Mouse (Mus musculus) MEL (cell line): ENCODE results near the gene S100a4. TPM values are rescaled to one million over a fixed set of nuclear protein-coding genes. Genes with fewer than 3 reads are reported as not detected.
A peak's percentile ranks its signal among the peaks of the same experiment; 100 is the strongest.

ENCODE experiments used
- DNase-seq: peaks from one replicate; pipeline ENCODE4 v3.0.0; 2011; ENCODE audit warnings: low read depth, low spot score
- H3K27ac ChIP-seq: 2 replicates; pipeline ENCODE4 v1.5.1; 2012; ENCODE audit warnings: low read depth, mild to moderate bottlenecking, control low read depth, low read length, moderate library complexity; ENCODE audit not compliant: control insufficient read depth
- H3K27me3 ChIP-seq, 2 experiments: fragments of 150-350 bp in 1 of 2; sonication (generic) in 1 of 2; 2 replicates each; pipeline ENCODE4 v1.6.1; 2012; ENCODE audit warnings: low read length in 2 of 2, mild to moderate bottlenecking in 2 of 2, improper control_type of control experiment in 1 of 2, moderate library complexity in 1 of 2; ENCODE audit not compliant: insufficient read depth in 2 of 2, control insufficient read depth in 1 of 2
- H3K36me3 ChIP-seq, 2 experiments: 2 replicates each; pipeline ENCODE4 v1.6.1; 2012 to 2014; ENCODE audit warnings: low read length in 2 of 2, improper control_type of control experiment in 1 of 2, inconsistent platforms in 1 of 2, mild to moderate bottlenecking in 1 of 2; ENCODE audit not compliant: insufficient read depth in 2 of 2, control insufficient read depth in 1 of 2
- H3K4me1 ChIP-seq, 2 experiments: fragments of 150-350 bp in 1 of 2; sonication (generic) in 1 of 2; 2 replicates each; pipeline ENCODE4 v1.6.1; 2012; ENCODE audit warnings: low read length in 2 of 2, improper control_type of control experiment in 1 of 2, mild to moderate bottlenecking in 1 of 2; ENCODE audit not compliant: insufficient read depth in 2 of 2, control insufficient read depth in 1 of 2
- H3K4me3 ChIP-seq, 2 experiments: fragments of 150-350 bp in 1 of 2; sonication (generic) in 1 of 2; 2 replicates each; pipeline ENCODE4 v1.5.1; 2012; ENCODE audit warnings: low read depth in 2 of 2, low read length in 2 of 2, mild to moderate bottlenecking in 2 of 2, moderate library complexity in 2 of 2, control low read depth in 1 of 2, improper control_type of control experiment in 1 of 2; ENCODE audit not compliant: control insufficient read depth in 1 of 2, insufficient read depth in 1 of 2
- H3K79me2 ChIP-seq: 2 replicates; pipeline ENCODE4 v1.6.1; 2012; ENCODE audit warnings: mild to moderate bottlenecking, low read length, moderate library complexity; ENCODE audit not compliant: control insufficient read depth, poor library complexity, insufficient read depth
- H3K9ac ChIP-seq: 2 replicates; pipeline ENCODE4 v1.6.1; 2012; ENCODE audit warnings: low read depth, mild to moderate bottlenecking, control low read depth, low read length, moderate library complexity; ENCODE audit not compliant: control insufficient read depth, poor library complexity, severe bottlenecking
- H3K9me3 ChIP-seq: fragments of 150-350 bp; sonication (generic); replicated peaks from 2 replicates; pipeline ENCODE4 v1.6.1; 2012; ENCODE audit warnings: mild to moderate bottlenecking, low read length, improper control_type of control experiment, moderate library complexity; ENCODE audit not compliant: insufficient read depth
- CHD1 ChIP-seq: IDR thresholded peaks from 2 replicates; pipeline ENCODE4 v1.6.1; 2012; ENCODE audit warnings: low read depth, mild to moderate bottlenecking, inconsistent platforms, low read length, improper control_type of control experiment
- CHD2 ChIP-seq: IDR thresholded peaks from 2 replicates; pipeline ENCODE4 v1.6.1; 2011; ENCODE audit warnings: low read length, improper control_type of control experiment
- CTCF ChIP-seq, 3 experiments: IDR thresholded peaks in 2 of 3; conservative IDR thresholded peaks in 1 of 3; 2 replicates each; pipeline ENCODE4 v1.5.1; 2011 to 2012; ENCODE audit warnings: low read length in 3 of 3, low read depth in 2 of 3, mild to moderate bottlenecking in 2 of 3, improper control_type of control experiment in 1 of 3, inconsistent platforms in 1 of 3, mixed read lengths in 1 of 3, moderate library complexity in 1 of 3; ENCODE audit not compliant: control insufficient read depth in 1 of 3, insufficient read depth in 1 of 3, poor library complexity in 1 of 3, severe bottlenecking in 1 of 3
- EP300 ChIP-seq, 2 experiments: IDR thresholded peaks; 2 replicates each; pipeline ENCODE4 v1.6.1; 2011; ENCODE audit warnings: improper control_type of control experiment in 2 of 2, low read length in 2 of 2, low read depth in 1 of 2, mild to moderate bottlenecking in 1 of 2
- GATA1 ChIP-seq: IDR thresholded peaks from 2 replicates; pipeline ENCODE4 v1.6.1; 2011; ENCODE audit warnings: low read depth, low read length, improper control_type of control experiment
- HCFC1 ChIP-seq: IDR thresholded peaks from 2 replicates; pipeline ENCODE4 v1.6.1; 2012; ENCODE audit warnings: low read depth, mild to moderate bottlenecking, inconsistent platforms, low read length, improper control_type of control experiment, moderate library complexity
- MAZ ChIP-seq: IDR thresholded peaks from 2 replicates; pipeline ENCODE4 v1.6.1; 2012; ENCODE audit warnings: low read depth, mild to moderate bottlenecking, inconsistent platforms, low read length, improper control_type of control experiment
- MEF2A ChIP-seq: IDR thresholded peaks from 2 replicates; pipeline ENCODE4 v1.6.1; 2014; ENCODE audit warnings: low read depth, mild to moderate bottlenecking, inconsistent platforms, low read length, improper control_type of control experiment; ENCODE audit not compliant: poor library complexity, insufficient replicate concordance, severe bottlenecking; ENCODE audit errors: extremely low read depth
- MYB ChIP-seq: IDR thresholded peaks from 2 replicates; pipeline ENCODE4 v1.6.1; 2011; ENCODE audit warnings: mild to moderate bottlenecking, low read depth, low read length, improper control_type of control experiment
- NRF1 ChIP-seq: IDR thresholded peaks from 2 replicates; pipeline ENCODE4 v1.6.1; 2014; ENCODE audit warnings: low read depth, mild to moderate bottlenecking, inconsistent platforms, low read length, improper control_type of control experiment, moderate library complexity; ENCODE audit not compliant: poor library complexity, insufficient read depth, severe bottlenecking
- POLR2AphosphoS5 ChIP-seq: IDR thresholded peaks from 2 replicates; pipeline ENCODE4 v1.6.1; 2012; ENCODE audit warnings: low read depth, borderline replicate concordance, mild to moderate bottlenecking, inconsistent platforms, low read length, moderate library complexity, mixed read lengths
- RAD21 ChIP-seq: IDR thresholded peaks from 2 replicates; pipeline ENCODE4 v1.6.1; 2011; ENCODE audit warnings: mild to moderate bottlenecking, low read depth, low read length, improper control_type of control experiment
- SMC3 ChIP-seq: IDR thresholded peaks from 2 replicates; pipeline ENCODE4 v1.6.1; 2011; ENCODE audit warnings: low read depth, low read length, improper control_type of control experiment
- TAL1 ChIP-seq: IDR thresholded peaks from 2 replicates; pipeline ENCODE4 v1.6.1; 2012; ENCODE audit warnings: mild to moderate bottlenecking, inconsistent platforms, low read length, moderate library complexity, mixed read lengths
- TCF12 ChIP-seq: IDR thresholded peaks from 2 replicates; pipeline ENCODE4 v1.6.1; 2014; ENCODE audit warnings: low read depth, mild to moderate bottlenecking, inconsistent platforms, low read length, improper control_type of control experiment, moderate library complexity
- UBTF ChIP-seq: IDR thresholded peaks from 2 replicates; pipeline ENCODE4 v1.6.1; 2012; ENCODE audit warnings: low read depth, mild to moderate bottlenecking, inconsistent platforms, low read length, improper control_type of control experiment, moderate library complexity, borderline replicate concordance; ENCODE audit not compliant: insufficient read depth
- USF1 ChIP-seq: IDR thresholded peaks from 2 replicates; pipeline ENCODE4 v1.6.1; 2014; ENCODE audit warnings: low read depth, mild to moderate bottlenecking, inconsistent platforms, low read length, improper control_type of control experiment, moderate library complexity
- USF2 ChIP-seq, 2 experiments: IDR thresholded peaks; 2 replicates each; pipeline ENCODE4 v1.6.1; 2011 to 2012; ENCODE audit warnings: improper control_type of control experiment in 2 of 2, low read length in 2 of 2, borderline replicate concordance in 1 of 2, inconsistent platforms in 1 of 2, low read depth in 1 of 2, mild to moderate bottlenecking in 1 of 2; ENCODE audit not compliant: insufficient read depth in 1 of 2
- ZKSCAN1 ChIP-seq: IDR thresholded peaks from 2 replicates; pipeline ENCODE4 v1.6.1; 2012; ENCODE audit warnings: low read depth, mild to moderate bottlenecking, inconsistent platforms, low read length, improper control_type of control experiment, moderate library complexity
- ZMIZ1 ChIP-seq: IDR thresholded peaks from 2 replicates; pipeline ENCODE4 v1.6.1; 2012; ENCODE audit warnings: low read depth, mild to moderate bottlenecking, inconsistent platforms, low read length, improper control_type of control experiment, moderate library complexity
- polyA plus RNA-seq, 2 experiments: library from polyadenylated mRNA; stranded (reverse) in 1 of 2; unstranded in 1 of 2; fragments of >175 nt in 1 of 2; fragments of >200 nt in 1 of 2; gene quantifications; 2 replicates each; pipeline versions ENCODE4 v1.2.1 to v1.2.4; 2012; ENCODE audit warnings: low replicate concordance in 2 of 2, low read depth in 1 of 2; ENCODE audit not compliant: insufficient read length in 2 of 2, insufficient read depth in 1 of 2, missing spikeins in 1 of 2
- total RNA-seq: library from RNA; depleted of rRNA; stranded (reverse); fragments of 300-350 nt; gene quantifications from 2 replicates; pipeline ENCODE4 v1.2.3, GENCODE M21; 2012

Gene S100a4
- total and polyA plus RNA-seq, 3 experiments: 0.73 to 2.3 TPM; not detected in 1

- H3K27me3 ChIP-seq: peaks cover 15 to 23% of the 10 kb centered on the region in 2 experiments
- no peaks in the 10 kb centered on the region for H3K36me3 ChIP-seq
- no peaks in the 10 kb centered on the region for H3K9me3 ChIP-seq
- H3K4me3 ChIP-seq: no peak overlapping the region
- peak; percentile 46 for DNase-seq
- no peaks in the 10 kb centered on the region for H3K4me1 ChIP-seq
- H3K27ac ChIP-seq: no peak overlapping the region
- no peaks in the 10 kb centered on the region for H3K79me2 ChIP-seq
- H3K9ac ChIP-seq: no peak overlapping the region
- TF ChIP-seq MYB (no peak), HCFC1 (no peak), GATA1 (no peak), SMC3 (no peak), USF1 (no peak), POLR2AphosphoS5 (no peak), UBTF (no peak), ZMIZ1 (no peak), EP300 (IDR thresholded peaks at IDR 0.05; ENCODE audit: low read depth in 1 of 2, low read length in 2 of 2) (no peak), RAD21 (no peak), MEF2A (no peak), ZKSCAN1 (no peak), USF2 (IDR thresholded peaks at IDR 0.05; ENCODE audit: borderline replicate concordance in 1 of 2, insufficient read depth in 1 of 2, low read depth in 1 of 2, low read length in 2 of 2) (no peak), CHD1 (no peak), TAL1 (no peak), CHD2 (no peak), CTCF (IDR thresholded peaks at IDR 0.05 in 2 of 3, conservative IDR thresholded peaks at IDR 0.05 in 1 of 3; ENCODE audit: control insufficient read depth in 1 of 3, insufficient read depth in 1 of 3, low read depth in 2 of 3, low read length in 3 of 3, poor library complexity in 1 of 3, severe bottlenecking in 1 of 3) (no peak), NRF1 (no peak), TCF12 (no peak)
Measured at GRCm38 (mm10) chr3:90623435-90624071, 20.0 kb downstream of the S100a4 start.

GRCm38 (mm10) chr3:90625496-90625895 lies 21.9 kb downstream of the S100a4 start:
- peaks cover 15 to 21% of the 10 kb centered on the region in 2 experiments for H3K27me3 ChIP-seq
- no peak for DNase-seq
- TF ChIP-seq ZMIZ1 (no peak), MAZ (no peak)
- H3K36me3 ChIP-seq: no peaks in the 10 kb centered on the region
- no peak overlapping the region for H3K4me3 ChIP-seq
- no peak overlapping the region for H3K9ac ChIP-seq
- H3K79me2 ChIP-seq: no peaks in the 10 kb centered on the region
- H3K4me1 ChIP-seq: no peaks in the 10 kb centered on the region
- H3K9me3 ChIP-seq: no peaks in the 10 kb centered on the region
- no peak overlapping the region for H3K27ac ChIP-seq
